Mouse (Mus musculus): ENCODE data around the gene Gm973. TPM values are rescaled to one million over a fixed set of nuclear protein-coding genes. Genes with fewer than 3 reads are reported as not detected.
A peak's percentile ranks its signal among the peaks of the same experiment; 100 is the strongest.

Gm973 gene
- polyA plus RNA-seq, 1 experiment: 4.7 TPM

DNA sequence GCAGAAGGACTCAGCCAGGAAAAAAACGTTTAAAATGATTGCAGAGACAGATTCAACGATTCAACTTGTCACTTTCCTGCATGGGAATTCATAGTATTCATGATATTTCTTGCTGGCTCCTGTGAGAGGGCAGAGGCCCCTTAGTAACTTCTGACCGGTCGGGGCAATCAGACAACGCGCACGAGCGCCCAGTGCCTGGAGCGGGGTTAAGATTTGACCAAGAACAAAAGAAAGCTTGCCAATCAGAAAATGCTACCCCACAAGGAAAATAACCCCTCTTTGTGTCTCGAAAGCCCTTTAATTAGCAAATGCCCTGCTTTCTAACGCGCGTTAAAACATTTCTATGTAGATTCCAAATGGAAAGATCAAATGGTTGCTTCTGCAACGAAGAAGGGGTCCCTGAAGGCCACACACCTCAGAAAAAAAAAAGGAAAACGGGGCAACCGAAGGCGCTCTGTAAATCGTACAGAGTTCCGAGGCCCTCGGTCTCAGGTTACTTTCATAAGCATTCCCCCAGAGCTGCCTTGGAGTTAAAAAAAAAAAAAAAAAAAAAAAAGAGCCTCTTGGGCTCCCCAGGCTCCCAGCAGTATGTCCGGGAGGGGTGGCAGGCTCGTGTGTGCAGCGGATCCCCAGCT is 35.1 kb upstream of the Gm973 start:
- no peak overlapping the region for H3K27ac ChIP-seq (ENCODE audit: insufficient read depth, low read length)
- DNase-seq: no peak
- no peaks in the 10 kb centered on the region for H3K27me3 ChIP-seq (ENCODE audit: control insufficient read depth, insufficient read depth, low read length)
- peak overlapping the region; percentile 51 for H3K4me3 ChIP-seq (replicated peaks; ENCODE audit: insufficient read depth, low read depth, low read length)
- TF ChIP-seq POLR2A (IDR thresholded peaks at IDR 0.05; ENCODE audit: borderline replicate concordance, insufficient read depth, low read length) (no peak), CTCF (IDR thresholded peaks at IDR 0.05; ENCODE audit: borderline replicate concordance, insufficient read depth, low read depth, low read length) (no peak)
- WGBS: 38% methylated on average over 23 of the region's 23 CpGs
- no peaks in the 10 kb centered on the region for H3K4me1 ChIP-seq (ENCODE audit: control insufficient read depth, insufficient read depth, low read length)

- Histone ChIP-seq H3K4me3 (replicated peaks; ENCODE audit: insufficient read depth, low read depth, low read length) (peak overlapping the region; percentile 94), H3K27ac (ENCODE audit: insufficient read depth, low read length) (peak overlapping the region; percentile 97), H3K4me1 (ENCODE audit: control insufficient read depth, insufficient read depth, low read length) (no peaks in the 10 kb centered on the region), H3K27me3 (ENCODE audit: control insufficient read depth, insufficient read depth, low read length) (no peaks in the 10 kb centered on the region)
- WGBS: under 1% methylated on average over 57 of the region's 57 CpGs
- DNase-seq: peak; percentile 92 to 96
- TF ChIP-seq CTCF (IDR thresholded peaks at IDR 0.05; ENCODE audit: borderline replicate concordance, insufficient read depth, low read depth, low read length): no peak
- TF ChIP-seq POLR2A (IDR thresholded peaks at IDR 0.05; ENCODE audit: borderline replicate concordance, insufficient read depth, low read length): peak; percentile 94
Observed at GRCm38 (mm10) chr1:59481456-59482291, 34.4 kb upstream of the Gm973 start.

DNA sequence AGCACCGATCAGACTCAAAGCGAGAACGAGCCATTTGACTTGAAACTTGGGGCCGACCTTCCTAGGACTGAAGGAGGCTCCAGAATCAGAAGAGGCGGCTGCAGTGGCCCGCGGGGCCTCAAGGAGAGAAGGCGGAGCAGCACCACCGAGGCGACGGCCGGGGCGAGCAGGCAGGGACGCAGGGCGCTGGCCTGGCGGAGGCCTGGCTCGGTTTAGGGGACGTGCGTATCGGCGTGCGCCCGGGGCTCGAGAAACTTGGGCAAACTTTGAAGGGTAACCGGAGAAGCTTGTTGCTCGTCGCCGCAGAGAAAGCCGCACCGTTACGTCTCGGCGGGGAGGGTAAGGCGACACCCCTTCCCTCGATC is 33.8 kb upstream of the Gm973 start, which contains the start of gene Fzd7:
Fzd7 (plus strand) TSS at position 94 of the 365 bp plus-strand sequence.
- WGBS: under 1% methylated on average over 35 of the region's 35 CpGs
- Histone ChIP-seq H3K4me1 (ENCODE audit: control insufficient read depth, insufficient read depth, low read length) (no peaks in the 10 kb centered on the region), H3K4me3 (replicated peaks; ENCODE audit: insufficient read depth, low read depth, low read length) (peak within 1 kb of the TSS; percentile 94), H3K27ac (ENCODE audit: insufficient read depth, low read length) (peak within 1 kb of the TSS; percentile 97), H3K27me3 (ENCODE audit: control insufficient read depth, insufficient read depth, low read length) (no peaks in the 10 kb centered on the region)
- no peak for DNase-seq
- TF ChIP-seq POLR2A (IDR thresholded peaks at IDR 0.05; ENCODE audit: borderline replicate concordance, insufficient read depth, low read length) (no peak), CTCF (IDR thresholded peaks at IDR 0.05; ENCODE audit: borderline replicate concordance, insufficient read depth, low read depth, low read length) (no peak)

GRCm38 (mm10) chr1:59482696-59483520 is 33.2 kb upstream of the Gm973 start:
- Histone ChIP-seq H3K4me1 (ENCODE audit: control insufficient read depth, insufficient read depth, low read length) (no peaks in the 10 kb centered on the region), H3K27me3 (ENCODE audit: control insufficient read depth, insufficient read depth, low read length) (no peaks in the 10 kb centered on the region), H3K27ac (ENCODE audit: insufficient read depth, low read length) (peak overlapping the region; percentile 97), H3K4me3 (replicated peaks; ENCODE audit: insufficient read depth, low read depth, low read length) (peak overlapping the region; percentile 94)
- TF ChIP-seq CTCF (IDR thresholded peaks at IDR 0.05; ENCODE audit: borderline replicate concordance, insufficient read depth, low read depth, low read length) (no peak), POLR2A (IDR thresholded peaks at IDR 0.05; ENCODE audit: borderline replicate concordance, insufficient read depth, low read length) (no peak)
- peak; percentile 74 to 80 for DNase-seq
- WGBS: under 1% methylated on average over 88 of the region's 88 CpGs

DNA sequence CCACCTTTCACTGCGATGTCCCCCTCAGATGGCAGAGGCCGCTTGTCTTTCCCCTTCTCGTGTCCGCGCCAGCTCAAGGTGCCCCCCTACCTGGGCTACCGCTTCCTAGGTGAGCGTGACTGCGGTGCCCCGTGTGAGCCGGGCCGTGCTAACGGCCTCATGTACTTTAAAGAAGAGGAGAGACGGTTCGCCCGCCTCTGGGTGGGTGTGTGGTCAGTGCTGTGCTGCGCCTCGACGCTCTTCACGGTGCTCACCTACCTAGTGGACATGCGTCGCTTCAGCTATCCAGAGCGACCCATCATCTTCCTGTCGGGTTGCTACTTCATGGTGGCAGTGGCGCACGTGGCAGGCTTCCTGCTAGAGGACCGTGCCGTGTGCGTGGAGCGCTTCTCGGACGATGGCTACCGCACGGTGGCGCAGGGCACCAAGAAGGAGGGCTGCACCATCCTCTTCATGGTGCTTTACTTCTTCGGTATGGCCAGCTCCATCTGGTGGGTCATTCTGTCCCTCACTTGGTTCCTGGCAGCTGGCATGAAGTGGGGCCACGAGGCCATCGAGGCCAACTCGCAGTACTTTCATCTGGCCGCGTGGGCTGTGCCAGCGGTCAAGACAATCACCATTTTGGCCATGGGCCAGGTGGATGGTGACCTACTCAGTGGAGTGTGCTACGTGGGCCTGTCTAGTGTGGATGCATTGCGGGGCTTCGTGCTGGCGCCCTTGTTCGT is 32.4 kb upstream of the Gm973 start:
- TF ChIP-seq POLR2A (IDR thresholded peaks at IDR 0.05; ENCODE audit: borderline replicate concordance, insufficient read depth, low read length) (no peak), CTCF (IDR thresholded peaks at IDR 0.05; ENCODE audit: borderline replicate concordance, insufficient read depth, low read depth, low read length) (peak; percentile 87)
- Histone ChIP-seq H3K4me3 (replicated peaks; ENCODE audit: insufficient read depth, low read depth, low read length) (peak overlapping the region; percentile 94), H3K27ac (ENCODE audit: insufficient read depth, low read length) (peak overlapping the region; percentile 97), H3K27me3 (ENCODE audit: control insufficient read depth, insufficient read depth, low read length) (no peaks in the 10 kb centered on the region), H3K4me1 (ENCODE audit: control insufficient read depth, insufficient read depth, low read length) (peaks cover 4% of the 10 kb centered on the region; the same call in 1 of the 2 replicates)
- peak; percentile 90 to 91 for DNase-seq
- 2% methylated on average over 46 of the region's 46 CpGs for WGBS

DNA sequence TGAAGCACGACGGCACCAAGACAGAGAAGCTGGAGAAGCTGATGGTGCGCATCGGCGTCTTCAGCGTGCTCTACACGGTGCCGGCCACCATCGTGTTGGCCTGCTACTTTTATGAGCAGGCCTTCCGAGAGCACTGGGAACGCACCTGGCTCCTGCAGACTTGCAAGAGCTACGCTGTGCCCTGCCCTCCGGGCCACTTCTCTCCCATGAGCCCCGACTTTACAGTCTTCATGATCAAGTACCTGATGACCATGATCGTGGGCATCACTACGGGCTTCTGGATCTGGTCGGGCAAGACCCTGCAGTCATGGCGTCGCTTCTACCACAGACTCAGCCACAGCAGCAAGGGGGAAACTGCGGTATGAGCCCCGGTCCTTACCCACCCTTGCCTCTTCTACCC is 31.8 kb upstream of the Gm973 start:
- Histone ChIP-seq H3K27ac (ENCODE audit: insufficient read depth, low read length) (peak overlapping the region; percentile 97), H3K4me3 (replicated peaks; ENCODE audit: insufficient read depth, low read depth, low read length) (peak overlapping the region; percentile 94), H3K4me1 (ENCODE audit: control insufficient read depth, insufficient read depth, low read length) (peaks cover 8% of the 10 kb centered on the region), H3K27me3 (ENCODE audit: control insufficient read depth, insufficient read depth, low read length) (no peaks in the 10 kb centered on the region)
- 11% methylated on average over 21 of the region's 21 CpGs for WGBS
- TF ChIP-seq CTCF (IDR thresholded peaks at IDR 0.05; ENCODE audit: borderline replicate concordance, insufficient read depth, low read depth, low read length) (no peak), POLR2A (IDR thresholded peaks at IDR 0.05; ENCODE audit: borderline replicate concordance, insufficient read depth, low read length) (no peak)
- DNase-seq: no peak

Measured in cerebellum, adult 2 months (tissue).